Mouse (Mus musculus) embryonic fibroblast, embryonic 13.5 days (primary cell): Measurements from ENCODE around the gene Mmp10.

Source experiments
- CTCF ChIP-seq: IDR thresholded peaks from 2 replicates; pipeline ENCODE4 v1.5.1; 2011; ENCODE audit warnings: mild to moderate bottlenecking, control low read depth, low read length, moderate library complexity, borderline replicate concordance; ENCODE audit not compliant: insufficient read depth
- POLR2A ChIP-seq: IDR thresholded peaks from 2 replicates; pipeline ENCODE4 v1.6.1; 2011; ENCODE audit warnings: low read depth, mild to moderate bottlenecking, control low read depth, low read length, moderate library complexity

DNA sequence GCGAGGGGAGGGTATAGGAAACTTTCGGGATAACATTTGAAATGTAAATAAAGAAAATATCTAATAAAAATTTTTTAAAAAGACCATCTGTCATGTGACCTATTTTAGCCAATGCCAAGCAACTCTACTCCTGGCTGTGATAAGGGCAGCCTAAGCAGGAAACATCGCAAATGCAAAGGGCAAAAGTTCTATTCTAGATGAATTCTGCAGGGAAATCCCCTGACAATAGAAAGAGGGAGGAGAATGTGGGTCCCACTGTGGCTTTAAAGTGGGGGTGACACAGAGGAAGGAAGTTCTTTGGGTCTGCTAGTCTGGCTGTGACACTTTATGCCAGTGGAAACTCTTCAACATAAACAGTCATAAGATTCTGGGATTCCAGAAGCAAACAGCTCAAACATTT lies 51.4 kb downstream of the Mmp10 start:
- TF ChIP-seq CTCF (no peak), POLR2A (no peak)
